Mouse (Mus musculus) E14TG2a.4 (cell line): ENCODE data around the gene Gmfg.

ENCODE experiments used
- H3K27me3 ChIP-seq: 2 replicates; pipeline ENCODE4 v1.6.1; 2014; ENCODE audit warnings: low read length, control low read depth; ENCODE audit not compliant: insufficient read depth
- H3K36me3 ChIP-seq: 2 replicates; pipeline ENCODE4 v1.6.1; 2014; ENCODE audit warnings: low read length, control low read depth; ENCODE audit not compliant: insufficient read depth
- H3K4me1 ChIP-seq: replicated peaks from 2 replicates; pipeline ENCODE4 v1.6.1; 2014; ENCODE audit warnings: low read depth, low read length, control low read depth
- H3K4me3 ChIP-seq: replicated peaks from 2 replicates; pipeline ENCODE4 v1.5.1; 2014; ENCODE audit warnings: mild to moderate bottlenecking, low read length
- H3K9me3 ChIP-seq: 2 replicates; pipeline ENCODE4 v1.6.1; 2014; ENCODE audit warnings: low read length, control low read depth
- CTCF ChIP-seq: conservative IDR thresholded peaks from 2 replicates; pipeline ENCODE4 v1.5.1; 2014; ENCODE audit warnings: low read length
- NANOG ChIP-seq: IDR thresholded peaks from 2 replicates; pipeline ENCODE4 v1.6.1; 2014; ENCODE audit warnings: borderline replicate concordance, low read length, mixed read lengths
- POU5F1 ChIP-seq: IDR thresholded peaks from 2 replicates; pipeline ENCODE4 v1.6.1; 2014; ENCODE audit warnings: low read length, borderline replicate concordance

The Gmfg gene

GRCm38 (mm10) chr7:28462769-28463168, 25.5 kb downstream of the Gmfg start:
- Histone ChIP-seq H3K36me3 (peaks cover 54% of the 10 kb centered on the region), H3K27me3 (peaks cover 23% of the 10 kb centered on the region), H3K4me3 (no peak overlapping the region), H3K9me3 (no peaks in the 10 kb centered on the region), H3K4me1 (peaks cover 73% of the 10 kb centered on the region)
- no peak for TF ChIP-seq POU5F1
- TF ChIP-seq NANOG, result no peak
- no peak for TF ChIP-seq CTCF

GRCm38 (mm10) chr7:28464416-28465212, 27.4 kb downstream of the Gmfg start:
- no peak for TF ChIP-seq CTCF
- peaks cover 31% of the 10 kb centered on the region for H3K27me3 ChIP-seq
- H3K36me3 ChIP-seq, result peaks cover 36% of the 10 kb centered on the region
- peak overlapping the region; percentile 57 for H3K4me3 ChIP-seq
- H3K4me1 ChIP-seq, result peaks cover 57% of the 10 kb centered on the region
- H3K9me3 ChIP-seq, result no peaks in the 10 kb centered on the region

- Histone ChIP-seq H3K9me3 (no peaks in the 10 kb centered on the region), H3K4me1 (peaks cover 49% of the 10 kb centered on the region), H3K36me3 (peaks cover 14% of the 10 kb centered on the region), H3K4me3 (peak overlapping the region; percentile 80), H3K27me3 (peaks cover 34% of the 10 kb centered on the region)
- TF ChIP-seq NANOG, result no peak
- TF ChIP-seq POU5F1, result no peak
- no peak for TF ChIP-seq CTCF
Measured at GRCm38 (mm10) chr7:28466721-28467212, 29.5 kb downstream of the Gmfg start.

- Histone ChIP-seq H3K36me3 (peaks cover 9% of the 10 kb centered on the region), H3K4me1 (peaks cover 47% of the 10 kb centered on the region), H3K4me3 (peak overlapping the region; percentile 80), H3K27me3 (peaks cover 34% of the 10 kb centered on the region), H3K9me3 (no peaks in the 10 kb centered on the region)
- no peak for TF ChIP-seq CTCF
- no peak for TF ChIP-seq NANOG
- TF ChIP-seq POU5F1, result no peak
Measured at GRCm38 (mm10) chr7:28467213-28467751, 30.0 kb downstream of the Gmfg start.

- H3K36me3 ChIP-seq, result no peaks in the 10 kb centered on the region
- no peak overlapping the region for H3K4me3 ChIP-seq
- TF ChIP-seq NANOG, result no peak
- TF ChIP-seq CTCF, result no peak; the same call in 1 of the 2 replicates
- TF ChIP-seq POU5F1, result no peak
Measured at GRCm38 (mm10) chr7:28476191-28476590, 38.9 kb downstream of the Gmfg start.

GRCm38 (mm10) chr7:28477363-28477762, 40.1 kb downstream of the Gmfg start:
- no peak for TF ChIP-seq NANOG
- TF ChIP-seq POU5F1, result no peak
- no peak for TF ChIP-seq CTCF
- Histone ChIP-seq H3K4me3 (no peak overlapping the region), H3K27me3 (no peaks in the 10 kb centered on the region), H3K4me1 (peaks cover 36% of the 10 kb centered on the region), H3K9me3 (no peaks in the 10 kb centered on the region), H3K36me3 (no peaks in the 10 kb centered on the region)

More at GRCm38 (mm10) chr7:28476191-28476590, 38.9 kb downstream of the Gmfg start:
- Histone ChIP-seq H3K27me3 (no peaks in the 10 kb centered on the region), H3K4me1 (peaks cover 28% of the 10 kb centered on the region), H3K9me3 (no peaks in the 10 kb centered on the region)

- Histone ChIP-seq H3K36me3 (no peaks in the 10 kb centered on the region), H3K4me1 (peaks cover 49% of the 10 kb centered on the region), H3K9me3 (no peaks in the 10 kb centered on the region), H3K27me3 (no peaks in the 10 kb centered on the region), H3K4me3 (peak overlapping the region; percentile 2; the same call in 1 of the 2 replicates)
- no peak for TF ChIP-seq POU5F1
- no peak for TF ChIP-seq NANOG
- TF ChIP-seq CTCF, result no peak
Measured at GRCm38 (mm10) chr7:28478854-28479253, 41.6 kb downstream of the Gmfg start.

GRCm38 (mm10) chr7:28482854-28483253, 45.6 kb downstream of the Gmfg start:
- Histone ChIP-seq H3K36me3 (no peaks in the 10 kb centered on the region), H3K27me3 (no peaks in the 10 kb centered on the region), H3K9me3 (no peaks in the 10 kb centered on the region), H3K4me1 (peaks cover 60% of the 10 kb centered on the region), H3K4me3 (no peak overlapping the region)
- TF ChIP-seq CTCF (no peak), NANOG (no peak), POU5F1 (no peak)
